Mouse (Mus musculus): Measurements from ENCODE around the gene Magoh.

DNA sequence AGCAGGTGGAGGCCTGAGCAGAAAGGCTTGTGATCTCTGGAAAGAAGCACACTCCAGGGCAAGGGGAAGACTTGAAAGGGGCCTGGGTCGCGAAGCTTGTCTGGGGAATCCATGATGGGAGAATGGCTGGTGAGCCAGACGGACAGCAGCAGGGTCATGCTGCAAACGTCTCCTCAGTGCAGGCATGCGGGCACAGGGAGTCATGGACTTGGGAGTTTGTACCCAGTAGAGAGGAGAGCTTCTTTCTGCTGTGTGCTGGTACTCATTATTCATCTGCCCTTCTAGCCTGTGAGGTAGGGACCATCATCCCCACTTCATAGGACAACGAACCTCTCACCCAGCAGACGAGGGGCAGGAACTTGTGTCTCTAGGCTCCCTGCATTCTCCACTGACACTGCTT is 25.7 kb upstream of the Magoh start:
- TF ChIP-seq CTCF (IDR thresholded peaks at IDR 0.05; ENCODE audit: borderline replicate concordance, control insufficient read depth, extremely low read depth, insufficient read depth, low read length, poor library complexity) (no peak), POLR2A (IDR thresholded peaks at IDR 0.05; ENCODE audit: control insufficient read depth, extremely low read depth, insufficient read depth, low read length, poor library complexity) (no peak)
